Mouse (Mus musculus): ENCODE results near the gene Mlxip. TPM values are rescaled to one million over a fixed set of nuclear protein-coding genes. Genes with fewer than 3 reads are reported as not detected.

The Mlxip gene
- polyA plus RNA-seq, 1 experiment from 2014 or later = 18.4 TPM

- WGBS = 4% methylated on average over 16 of the region's 17 CpGs
- Histone ChIP-seq H3K27ac (no peak overlapping the region), H3K9me3 (0 out of 2 replicates have a peak, but pooled peaks cover 2% of the 10 kb centered on the region), H3K4me3 (peak overlapping the region; percentile 42), H3K4me2 (peak overlapping the region; percentile 69), H3K27me3 (0 out of 2 replicates have a peak, but pooled peaks cover 2% of the 10 kb centered on the region), H3K4me1 (replicated peaks) (peaks cover 25% of the 10 kb centered on the region), H3K9ac (peak overlapping the region; percentile 43), H3K36me3 (no peaks in the 10 kb centered on the region)
- ATAC-seq (ENCODE audit: low FRiP score) = no peak
Measured at GRCm38 (mm10) chr5:123390536-123391441, 3.8 kb upstream of the Mlxip start.

DNA sequence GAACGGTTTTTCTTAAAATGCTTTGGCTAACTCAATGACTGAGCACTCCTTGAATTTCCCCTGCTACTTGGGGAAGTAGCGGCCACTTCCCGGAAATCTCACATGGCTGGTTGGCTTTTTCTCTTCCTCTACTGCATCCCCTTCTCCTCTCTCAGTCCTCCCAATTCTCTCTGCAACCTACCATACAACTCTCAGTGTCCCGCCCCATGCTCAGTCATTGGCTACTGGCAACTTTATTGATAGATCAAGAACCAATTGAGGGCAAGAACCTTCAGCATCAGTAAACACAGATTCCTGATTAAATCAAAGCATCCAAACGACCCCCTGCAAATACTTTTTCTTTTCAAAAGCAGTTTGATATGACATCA is 3.2 kb upstream of the Mlxip start:
- no peaks in the 10 kb centered on the region for H3K36me3 ChIP-seq
- H3K27ac ChIP-seq = no peak overlapping the region
- H3K4me1 ChIP-seq (replicated peaks) = peaks cover 31% of the 10 kb centered on the region
- 4% methylated on average over 5 of the region's 5 CpGs for WGBS
- H3K4me2 ChIP-seq = peak overlapping the region; percentile 69
- H3K9me3 ChIP-seq = no peaks in the 10 kb centered on the region
- peak overlapping the region; percentile 42 for H3K4me3 ChIP-seq
- 0 out of 2 replicates have a peak, but pooled peaks cover 2% of the 10 kb centered on the region for H3K27me3 ChIP-seq
- peak; percentile 60; the same call in 1 of the 2 replicates for ATAC-seq (ENCODE audit: low FRiP score)
- H3K9ac ChIP-seq = peak overlapping the region; percentile 43

- Histone ChIP-seq H3K4me3 (peak overlapping the region; percentile 96), H3K9me3 (no peaks in the 10 kb centered on the region), H3K9ac (peak overlapping the region; percentile 95), H3K27me3 (no peaks in the 10 kb centered on the region), H3K36me3 (no peaks in the 10 kb centered on the region), H3K4me1 (replicated peaks) (peaks cover 55% of the 10 kb centered on the region), H3K27ac (peak overlapping the region; percentile 87), H3K4me2 (peak overlapping the region; percentile 91)
- WGBS = 28% methylated on average over 5 of the region's 5 CpGs
- ATAC-seq (ENCODE audit: low FRiP score) = no peak
Measured at GRCm38 (mm10) chr5:123393786-123394302, 754 bp upstream of the Mlxip start.

DNA sequence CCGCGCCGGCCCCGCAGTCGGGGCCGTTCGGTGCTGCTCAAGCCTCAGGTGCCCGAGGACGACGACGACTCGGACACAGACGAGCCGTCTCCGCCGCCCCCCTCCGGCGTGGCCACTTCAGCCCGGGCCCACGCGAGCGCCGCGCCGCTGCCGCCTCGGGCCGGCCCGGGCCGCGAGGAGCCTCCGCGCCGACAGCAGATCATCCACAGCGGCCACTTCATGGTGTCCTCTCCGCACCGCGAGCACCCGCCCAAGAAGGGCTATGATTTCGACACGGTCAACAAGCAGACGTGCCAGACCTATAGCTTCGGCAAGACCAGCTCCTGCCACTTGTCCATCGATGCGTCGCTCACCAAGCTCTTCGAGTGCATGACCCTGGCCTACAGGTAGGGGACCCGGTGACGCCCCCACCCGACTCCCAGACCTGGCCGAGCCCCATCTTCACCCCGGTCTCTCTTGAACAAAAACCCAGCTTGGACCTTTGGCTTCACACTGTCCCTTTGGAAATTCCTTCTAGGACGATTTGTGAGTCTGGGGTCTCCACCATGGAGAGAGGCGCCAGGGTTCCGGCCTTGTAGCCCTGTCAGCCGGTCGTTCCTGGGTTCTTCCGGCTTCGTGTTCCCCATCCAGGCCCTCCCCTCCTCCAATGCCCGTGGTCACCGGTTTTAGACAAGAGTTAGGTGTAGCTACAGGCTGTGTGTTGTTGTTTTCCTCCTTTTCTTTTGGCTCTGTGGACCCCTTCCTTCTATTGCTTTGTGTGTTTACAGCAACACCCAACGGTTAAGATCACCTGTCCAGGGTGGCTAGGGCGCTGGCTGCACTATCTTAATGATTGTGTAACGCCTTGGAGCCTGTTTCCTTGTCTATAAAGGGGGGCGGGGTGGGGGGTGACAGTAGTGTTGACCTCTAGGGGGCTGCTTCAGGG is 621 bp downstream of the Mlxip start:
- under 1% methylated on average over 65 of the region's 65 CpGs for WGBS
- H3K27ac ChIP-seq = peak overlapping the region; percentile 87
- peak; percentile 26 for ATAC-seq (ENCODE audit: low FRiP score)

DNA sequence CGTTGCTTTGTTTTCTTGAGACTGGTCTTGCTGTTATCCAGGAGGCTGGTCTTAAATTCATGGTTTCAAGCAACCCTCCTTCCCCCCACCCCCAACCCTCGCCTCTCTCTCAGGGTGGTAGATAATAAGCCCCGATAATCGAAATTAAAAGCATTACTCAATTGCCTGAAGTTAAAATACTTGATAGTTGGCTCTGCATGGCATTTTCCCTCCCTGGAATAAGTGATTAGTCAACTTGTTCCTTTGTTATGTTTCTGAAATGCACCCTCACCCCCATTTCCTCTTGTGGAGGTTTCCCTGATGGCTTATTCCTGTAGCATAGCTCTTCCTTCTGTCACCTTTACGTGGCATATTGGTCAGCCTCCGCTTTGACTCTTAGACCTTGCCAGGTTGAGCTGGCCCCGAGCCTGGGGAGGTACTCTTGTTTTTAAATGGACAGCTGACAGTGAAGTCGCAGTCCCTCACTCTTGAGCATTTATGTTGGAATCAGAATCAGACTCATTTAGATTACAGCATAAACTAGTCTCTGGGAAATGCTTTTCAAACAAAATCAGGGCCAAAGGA is 2.4 kb downstream of the Mlxip start:
- H3K36me3 ChIP-seq = no peaks in the 10 kb centered on the region
- peaks cover 42% of the 10 kb centered on the region for H3K4me1 ChIP-seq (replicated peaks)
- H3K9ac ChIP-seq = peak overlapping the region; percentile 95
- peak overlapping the region; percentile 96 for H3K4me3 ChIP-seq
- H3K9me3 ChIP-seq = no peaks in the 10 kb centered on the region
- no peak for ATAC-seq (ENCODE audit: low FRiP score)
- no peak overlapping the region for H3K27ac ChIP-seq
- H3K4me2 ChIP-seq = peak overlapping the region; percentile 91
- H3K27me3 ChIP-seq = no peaks in the 10 kb centered on the region
- 65% methylated on average over 8 of the region's 8 CpGs for WGBS

More for the DNA sequence above, 621 bp downstream of the Mlxip start:
- Histone ChIP-seq H3K27me3 (no peaks in the 10 kb centered on the region), H3K4me3 (peak overlapping the region; percentile 96), H3K4me2 (peak overlapping the region; percentile 91), H3K4me1 (replicated peaks) (peaks cover 51% of the 10 kb centered on the region), H3K36me3 (no peaks in the 10 kb centered on the region), H3K9me3 (no peaks in the 10 kb centered on the region), H3K9ac (peak overlapping the region; percentile 95)

GRCm38 (mm10) chr5:123397786-123398185 is 3.2 kb downstream of the Mlxip start:
- H3K4me3 ChIP-seq = peak overlapping the region; percentile 96
- peak overlapping the region; percentile 95 for H3K9ac ChIP-seq
- H3K4me1 ChIP-seq (replicated peaks) = peaks cover 42% of the 10 kb centered on the region
- H3K27me3 ChIP-seq = no peaks in the 10 kb centered on the region
- peak overlapping the region; percentile 91 for H3K4me2 ChIP-seq
- ATAC-seq (ENCODE audit: low FRiP score) = no peak
- H3K27ac ChIP-seq = no peak overlapping the region
- 83% methylated on average over 11 of the region's 11 CpGs for WGBS
- H3K9me3 ChIP-seq = no peaks in the 10 kb centered on the region
- H3K36me3 ChIP-seq = no peaks in the 10 kb centered on the region

GRCm38 (mm10) chr5:123398856-123399498 is 4.4 kb downstream of the Mlxip start:
- Histone ChIP-seq H3K9me3 (no peaks in the 10 kb centered on the region), H3K27ac (no peak overlapping the region), H3K9ac (no peak overlapping the region), H3K27me3 (no peaks in the 10 kb centered on the region), H3K4me1 (replicated peaks) (peaks cover 39% of the 10 kb centered on the region), H3K4me2 (no peak overlapping the region), H3K4me3 (no peak overlapping the region), H3K36me3 (no peaks in the 10 kb centered on the region)
- WGBS = 91% methylated on average over 4 of the region's 4 CpGs
- no peak for ATAC-seq (ENCODE audit: low FRiP score)

- ATAC-seq (ENCODE audit: low FRiP score) = no peak
- no peaks in the 10 kb centered on the region for H3K36me3 ChIP-seq
- H3K4me2 ChIP-seq = no peak overlapping the region
- H3K27me3 ChIP-seq = no peaks in the 10 kb centered on the region
- no peak overlapping the region for H3K4me3 ChIP-seq
- no peaks in the 10 kb centered on the region for H3K9me3 ChIP-seq
- H3K9ac ChIP-seq = no peak overlapping the region
- 97% methylated on average over 3 of the region's 3 CpGs for WGBS
- H3K4me1 ChIP-seq (replicated peaks) = peaks cover 16% of the 10 kb centered on the region
- no peak overlapping the region for H3K27ac ChIP-seq
Measured at GRCm38 (mm10) chr5:123404480-123404879, 9.9 kb downstream of the Mlxip start.

- WGBS = 58% methylated on average over 2 of the region's 2 CpGs
- H3K9me3 ChIP-seq = peaks cover 5% of the 10 kb centered on the region; the same call in 1 of the 2 replicates
- H3K27me3 ChIP-seq = no peaks in the 10 kb centered on the region
- no peak overlapping the region for H3K4me3 ChIP-seq
- H3K4me2 ChIP-seq = no peak overlapping the region
- no peak overlapping the region for H3K27ac ChIP-seq
- no peak for ATAC-seq (ENCODE audit: low FRiP score)
- peaks cover 10% of the 10 kb centered on the region for H3K36me3 ChIP-seq
- H3K9ac ChIP-seq = peak overlapping the region; percentile 31; the same call in 1 of the 2 replicates
- H3K4me1 ChIP-seq (replicated peaks) = peaks cover 16% of the 10 kb centered on the region
Measured at GRCm38 (mm10) chr5:123406952-123407351, 12.4 kb downstream of the Mlxip start.

- Histone ChIP-seq H3K4me2 (no peak overlapping the region), H3K4me1 (replicated peaks) (peaks cover 16% of the 10 kb centered on the region), H3K27me3 (no peaks in the 10 kb centered on the region), H3K27ac (no peak overlapping the region), H3K36me3 (peaks cover 10% of the 10 kb centered on the region), H3K9ac (no peak overlapping the region), H3K4me3 (no peak overlapping the region), H3K9me3 (peaks cover 5% of the 10 kb centered on the region; the same call in 1 of the 2 replicates)
- 54% methylated on average over 3 of the region's 3 CpGs for WGBS
- no peak for ATAC-seq (ENCODE audit: low FRiP score)
Measured at GRCm38 (mm10) chr5:123408176-123408575, 13.6 kb downstream of the Mlxip start.

- peaks cover 38% of the 10 kb centered on the region for H3K4me1 ChIP-seq (replicated peaks)
- H3K36me3 ChIP-seq = peaks cover 10% of the 10 kb centered on the region
- H3K27me3 ChIP-seq = no peaks in the 10 kb centered on the region
- H3K27ac ChIP-seq = no peak overlapping the region
- no peak overlapping the region for H3K4me3 ChIP-seq
- no peak overlapping the region for H3K9ac ChIP-seq
- 96% methylated on average over 4 of the region's 4 CpGs for WGBS
- H3K4me2 ChIP-seq = no peak overlapping the region
- no peak for ATAC-seq (ENCODE audit: low FRiP score)
- H3K9me3 ChIP-seq = peaks cover 5% of the 10 kb centered on the region; the same call in 1 of the 2 replicates
Measured at GRCm38 (mm10) chr5:123412193-123412592, 17.6 kb downstream of the Mlxip start.

All from hindbrain, embryonic 13.5 days (tissue).